Mouse (Mus musculus): ENCODE measurements around the gene Endov. TPM values are rescaled to one million over a fixed set of nuclear protein-coding genes. Genes with fewer than 3 reads are reported as not detected.
A peak's percentile ranks its signal among the peaks of the same experiment; 100 is the strongest.

Gene Endov
- polyA plus RNA-seq, 1 experiment from 2014 or later: 16.3 TPM

DNA sequence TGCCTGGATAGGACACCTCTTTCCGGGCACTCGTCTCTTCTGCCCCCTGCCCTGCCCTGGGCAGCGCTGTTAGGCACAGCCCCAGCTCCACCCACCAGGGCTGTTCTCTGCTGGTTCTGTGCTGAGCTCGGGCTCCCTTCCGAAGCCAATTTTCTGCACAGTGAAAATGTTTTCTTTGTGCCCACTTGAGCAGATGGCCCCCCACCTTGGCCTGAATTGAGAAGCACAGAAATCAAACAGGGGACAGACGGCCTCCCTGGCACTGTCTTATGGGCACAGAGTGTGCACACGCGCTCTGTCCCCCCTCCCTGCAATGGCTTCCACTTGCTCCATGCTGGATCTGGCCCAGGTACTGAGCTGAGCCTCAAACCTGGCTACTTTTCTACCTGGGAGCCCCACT lies 41.3 kb downstream of the Endov start:
- Histone ChIP-seq H3K9me3 (replicated peaks; ENCODE audit: low read length) (no peaks in the 10 kb centered on the region), H3K27me3 (ENCODE audit: insufficient read depth, low read length) (no peaks in the 10 kb centered on the region), H3K4me3 (replicated peaks; ENCODE audit: low read depth, low read length) (no peak overlapping the region), H3K4me2 (ENCODE audit: low read length) (no peak overlapping the region), H3K36me3 (ENCODE audit: insufficient read depth, low read length) (no peaks in the 10 kb centered on the region), H3K9ac (ENCODE audit: low read depth, low read length) (no peak overlapping the region), H3K27ac (no peak overlapping the region), H3K4me1 (replicated peaks; ENCODE audit: insufficient read depth, low read length) (no peaks in the 10 kb centered on the region)
- TF ChIP-seq CTCF (IDR thresholded peaks at IDR 0.05; ENCODE audit: low read depth): no peak
- DNase-seq (ENCODE audit: low spot score): no peak
- 71% methylated on average over 8 of the region's 8 CpGs for WGBS
- ATAC-seq (replicated peaks; ENCODE audit: low FRiP score, low read depth): no peak

DNA sequence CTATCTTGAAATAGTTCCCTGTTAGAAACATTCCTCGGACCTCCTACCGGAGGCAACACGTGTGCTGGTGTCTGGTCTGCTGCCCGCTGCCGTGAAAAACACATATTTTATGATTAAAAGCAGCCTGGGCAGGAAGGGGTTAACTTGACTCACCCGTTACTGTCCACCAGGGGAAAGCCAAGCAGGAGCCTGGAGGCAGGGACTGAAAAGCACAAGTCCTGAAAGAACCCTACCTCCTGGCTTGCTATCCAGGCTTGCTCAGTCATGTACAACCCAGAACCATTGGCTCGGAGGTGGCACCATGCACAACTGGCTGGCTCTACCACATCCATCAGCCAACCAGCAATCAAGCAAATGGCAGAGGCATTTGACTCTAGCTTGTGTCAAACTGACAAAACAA lies 42.6 kb downstream of the Endov start:
- DNase-seq (ENCODE audit: low spot score): no peak
- Histone ChIP-seq H3K27me3 (ENCODE audit: insufficient read depth, low read length) (no peaks in the 10 kb centered on the region), H3K27ac (no peak overlapping the region), H3K9ac (ENCODE audit: low read depth, low read length) (no peak overlapping the region), H3K4me1 (replicated peaks; ENCODE audit: insufficient read depth, low read length) (no peaks in the 10 kb centered on the region), H3K4me3 (replicated peaks; ENCODE audit: low read depth, low read length) (no peak overlapping the region), H3K4me2 (ENCODE audit: low read length) (no peak overlapping the region), H3K36me3 (ENCODE audit: insufficient read depth, low read length) (no peaks in the 10 kb centered on the region), H3K9me3 (replicated peaks; ENCODE audit: low read length) (no peaks in the 10 kb centered on the region)
- no peak for ATAC-seq (replicated peaks; ENCODE audit: low FRiP score, low read depth)
- TF ChIP-seq CTCF (IDR thresholded peaks at IDR 0.05; ENCODE audit: low read depth): no peak; the same call in 1 of the 2 replicates
- WGBS: 57% methylated on average over 7 of the region's 7 CpGs

DNA sequence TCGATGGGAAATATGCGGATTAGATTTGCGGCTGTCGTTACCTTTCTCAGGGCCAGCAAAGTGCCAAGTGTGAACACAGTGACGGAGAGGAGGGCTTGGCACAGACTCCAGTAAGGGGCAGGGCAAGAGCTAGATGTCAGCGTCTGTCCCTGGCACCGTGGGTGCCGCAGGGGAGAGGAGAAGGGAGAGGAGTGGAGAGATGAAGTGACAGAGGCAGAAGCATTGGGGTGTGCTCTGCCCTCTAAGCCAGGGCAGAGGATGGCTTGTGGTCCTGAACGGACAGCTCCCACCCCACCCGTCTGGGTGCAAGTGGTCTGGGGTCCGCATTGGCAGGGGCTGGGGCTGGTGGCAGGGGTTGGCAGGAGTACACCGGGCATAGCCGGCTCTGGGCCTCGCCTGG lies 48.8 kb downstream of the Endov start:
- Histone ChIP-seq H3K4me2 (ENCODE audit: low read length) (no peak overlapping the region), H3K27me3 (ENCODE audit: insufficient read depth, low read length) (peaks cover 3% of the 10 kb centered on the region), H3K4me1 (replicated peaks; ENCODE audit: insufficient read depth, low read length) (no peaks in the 10 kb centered on the region), H3K27ac (no peak overlapping the region), H3K4me3 (replicated peaks; ENCODE audit: low read depth, low read length) (no peak overlapping the region), H3K36me3 (ENCODE audit: insufficient read depth, low read length) (no peaks in the 10 kb centered on the region), H3K9me3 (replicated peaks; ENCODE audit: low read length) (no peaks in the 10 kb centered on the region), H3K9ac (ENCODE audit: low read depth, low read length) (no peak overlapping the region)
- 34% methylated on average over 14 of the region's 14 CpGs for WGBS
- no peak for TF ChIP-seq CTCF (IDR thresholded peaks at IDR 0.05; ENCODE audit: low read depth)
- DNase-seq (ENCODE audit: low spot score) (no peak), ATAC-seq (replicated peaks; ENCODE audit: low FRiP score, low read depth) (no peak)

DNA sequence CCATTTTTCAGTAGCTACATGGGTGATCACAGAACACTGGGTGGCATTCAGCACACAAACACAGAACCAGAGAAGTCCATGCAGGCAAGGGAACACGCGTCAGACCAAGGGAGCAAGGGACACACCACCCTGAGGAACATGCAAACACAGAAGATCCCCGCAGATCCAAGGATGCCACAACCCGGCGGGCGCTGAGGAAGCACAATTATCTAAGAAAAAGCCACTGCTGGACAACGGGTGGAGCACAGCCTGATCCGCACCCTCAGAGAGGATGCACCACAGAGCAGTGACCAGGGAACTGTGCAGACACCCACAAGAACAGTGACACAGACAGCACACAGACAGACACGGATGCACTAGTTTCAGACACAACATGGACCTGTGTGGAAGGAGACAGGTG lies 49.4 kb downstream of the Endov start:
- 76% methylated on average over 9 of the region's 9 CpGs for WGBS
- H3K4me3 ChIP-seq (replicated peaks; ENCODE audit: low read depth, low read length): no peak overlapping the region
- no peak overlapping the region for H3K9ac ChIP-seq (ENCODE audit: low read depth, low read length)
- H3K4me2 ChIP-seq (ENCODE audit: low read length): no peak overlapping the region
- TF ChIP-seq CTCF (IDR thresholded peaks at IDR 0.05; ENCODE audit: low read depth): no peak
- DNase-seq (ENCODE audit: low spot score): no peak
- no peaks in the 10 kb centered on the region for H3K9me3 ChIP-seq (replicated peaks; ENCODE audit: low read length)
- peaks cover 9% of the 10 kb centered on the region for H3K27me3 ChIP-seq (ENCODE audit: insufficient read depth, low read length)
- no peak overlapping the region for H3K27ac ChIP-seq
- no peak for ATAC-seq (replicated peaks; ENCODE audit: low FRiP score, low read depth)
- H3K36me3 ChIP-seq (ENCODE audit: insufficient read depth, low read length): no peaks in the 10 kb centered on the region
- H3K4me1 ChIP-seq (replicated peaks; ENCODE audit: insufficient read depth, low read length): no peaks in the 10 kb centered on the region

DNA sequence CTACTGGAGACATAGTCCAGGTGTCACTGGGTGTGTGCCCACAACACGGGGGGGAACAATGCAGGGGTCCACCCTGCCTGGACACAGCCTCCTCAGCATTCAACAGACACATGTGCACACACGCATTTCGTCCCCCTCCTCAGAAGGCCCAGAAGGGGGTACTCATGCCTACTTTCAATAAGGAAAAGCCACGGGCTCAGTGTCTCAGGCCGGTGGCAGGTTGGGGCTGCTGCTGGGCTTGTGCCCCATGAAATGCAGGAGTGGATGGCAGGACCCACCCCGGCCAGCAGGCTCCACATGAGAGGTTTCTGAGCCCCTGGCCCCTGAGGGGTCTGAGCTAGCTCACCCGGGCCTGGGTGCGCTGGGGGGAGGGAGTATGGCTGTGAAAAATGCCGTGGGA lies 49.9 kb downstream of the Endov start:
- Histone ChIP-seq H3K27me3 (ENCODE audit: insufficient read depth, low read length) (peaks cover 14% of the 10 kb centered on the region), H3K4me2 (ENCODE audit: low read length) (no peak overlapping the region), H3K9me3 (replicated peaks; ENCODE audit: low read length) (no peaks in the 10 kb centered on the region), H3K36me3 (ENCODE audit: insufficient read depth, low read length) (no peaks in the 10 kb centered on the region), H3K27ac (no peak overlapping the region), H3K4me3 (replicated peaks; ENCODE audit: low read depth, low read length) (no peak overlapping the region), H3K4me1 (replicated peaks; ENCODE audit: insufficient read depth, low read length) (no peaks in the 10 kb centered on the region), H3K9ac (ENCODE audit: low read depth, low read length) (no peak overlapping the region)
- 78% methylated on average over 9 of the region's 9 CpGs for WGBS
- no peak for DNase-seq (ENCODE audit: low spot score)
- no peak for ATAC-seq (replicated peaks; ENCODE audit: low FRiP score, low read depth)
- TF ChIP-seq CTCF (IDR thresholded peaks at IDR 0.05; ENCODE audit: low read depth): no peak

DNA sequence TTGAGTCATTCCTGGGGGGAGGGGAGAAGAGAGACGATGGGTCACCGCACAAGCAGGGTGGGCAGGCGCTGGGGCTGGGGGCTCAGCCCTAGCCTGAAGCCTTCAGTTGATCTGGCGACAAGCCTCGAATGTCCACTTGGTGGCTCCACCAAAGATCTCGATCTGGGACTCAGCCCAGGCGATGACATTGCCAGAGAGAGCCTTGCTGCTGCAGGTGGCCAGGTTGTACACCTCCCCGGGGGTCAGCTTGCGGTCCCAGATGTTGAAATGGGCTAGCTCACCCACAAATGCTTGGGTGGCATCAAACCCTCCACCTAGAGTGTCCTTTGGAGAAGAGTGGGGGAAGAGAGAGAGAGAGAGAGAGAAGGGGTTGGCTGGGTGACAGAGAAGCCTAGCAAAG lies 51.2 kb downstream of the Endov start:
- H3K4me1 ChIP-seq (replicated peaks; ENCODE audit: insufficient read depth, low read length): peaks cover 7% of the 10 kb centered on the region
- H3K36me3 ChIP-seq (ENCODE audit: insufficient read depth, low read length): no peaks in the 10 kb centered on the region
- peak; percentile 33; the same call in 1 of the 2 replicates for TF ChIP-seq CTCF (IDR thresholded peaks at IDR 0.05; ENCODE audit: low read depth)
- 54% methylated on average over 9 of the region's 9 CpGs for WGBS
- no peak overlapping the region for H3K4me2 ChIP-seq (ENCODE audit: low read length)
- no peaks in the 10 kb centered on the region for H3K9me3 ChIP-seq (replicated peaks; ENCODE audit: low read length)
- H3K27me3 ChIP-seq (ENCODE audit: insufficient read depth, low read length): peaks cover 21% of the 10 kb centered on the region
- ATAC-seq (replicated peaks; ENCODE audit: low FRiP score, low read depth) (no peak), DNase-seq (ENCODE audit: low spot score) (no peak)
- no peak overlapping the region for H3K4me3 ChIP-seq (replicated peaks; ENCODE audit: low read depth, low read length)
- H3K9ac ChIP-seq (ENCODE audit: low read depth, low read length): no peak overlapping the region
- no peak overlapping the region for H3K27ac ChIP-seq

DNA sequence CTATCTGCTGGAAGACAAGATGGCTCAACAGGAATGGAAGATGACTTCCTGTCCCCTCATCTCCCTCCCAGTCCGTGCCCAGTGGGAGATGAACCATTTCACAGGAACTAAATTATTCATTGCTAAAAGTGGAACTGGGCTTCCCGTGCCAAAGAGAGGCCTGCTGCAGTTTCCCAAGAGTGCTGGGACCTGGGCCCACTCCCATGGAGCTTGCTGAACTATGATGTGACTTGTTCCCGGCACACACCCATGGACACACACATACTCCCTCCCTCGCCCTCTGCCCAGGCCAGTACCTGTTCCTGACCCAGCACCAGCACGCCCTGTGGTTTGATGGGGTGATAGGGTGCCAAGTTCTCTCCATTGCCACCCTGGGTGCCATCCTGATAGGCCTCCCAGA lies 51.7 kb downstream of the Endov start:
- H3K36me3 ChIP-seq (ENCODE audit: insufficient read depth, low read length): no peaks in the 10 kb centered on the region
- no peaks in the 10 kb centered on the region for H3K9me3 ChIP-seq (replicated peaks; ENCODE audit: low read length)
- no peak for TF ChIP-seq CTCF (IDR thresholded peaks at IDR 0.05; ENCODE audit: low read depth)
- no peak overlapping the region for H3K9ac ChIP-seq (ENCODE audit: low read depth, low read length)
- no peak overlapping the region for H3K27ac ChIP-seq
- DNase-seq (ENCODE audit: low spot score) (no peak), ATAC-seq (replicated peaks; ENCODE audit: low FRiP score, low read depth) (no peak)
- 68% methylated on average over 5 of the region's 5 CpGs for WGBS
- peaks cover 13% of the 10 kb centered on the region for H3K4me1 ChIP-seq (replicated peaks; ENCODE audit: insufficient read depth, low read length)
- H3K4me3 ChIP-seq (replicated peaks; ENCODE audit: low read depth, low read length): no peak overlapping the region
- peaks cover 26% of the 10 kb centered on the region for H3K27me3 ChIP-seq (ENCODE audit: insufficient read depth, low read length)
- no peak overlapping the region for H3K4me2 ChIP-seq (ENCODE audit: low read length)
